Mouse (Mus musculus) granulocyte monocyte progenitor cell, adult 5-6 weeks (primary cell): ENCODE data around the gene Lcat. TPM values are rescaled to one million over a fixed set of nuclear protein-coding genes. Genes with fewer than 3 reads are reported as not detected.

Experiments used
- ATAC-seq: replicated peaks from 2 replicates; pipeline ENCODE4 v1.8.0; 2016; ENCODE audit warnings: mild to moderate bottlenecking, moderate TSS enrichment, inconsistent platforms; ENCODE audit not compliant: poor library complexity, severe bottlenecking
- total RNA-seq, 2 experiments: library from RNA; stranded (forward) in 1 of 2; stranded (reverse) in 1 of 2; fragments of 200-712, 200-1000 nt in 1 of 2; fragments of >200 nt in 1 of 2; fragmentation: Nextera tagmentation in 1 of 2; gene quantifications; 2 replicates each; pipeline ENCODE4 v1.2.3; 2014 to 2017

Gene Lcat
- total RNA-seq, 2 experiments from 2014 or later, result not detected

GRCm38 (mm10) chr8:105892432-105892831, 50.8 kb downstream of the Lcat start:
- ATAC-seq, result peak; percentile 40

- ATAC-seq, result no peak
Measured at GRCm38 (mm10) chr8:105890870-105891269, 52.3 kb downstream of the Lcat start.

GRCm38 (mm10) chr8:105889756-105890465, 53.3 kb downstream of the Lcat start:
- ATAC-seq, result no peak

Other genes starting within 250 kb of the Lcat start
- gene Acd, start 242.3 kb downstream of the Lcat start, total RNA-seq (2014; fragmentation: Nextera tagmentation), result 52.2 and 56.5 TPM in 2 replicates
- gene Acd, start 242.3 kb downstream of the Lcat start, total RNA-seq (2017), result 22.4 and 33.3 TPM in 2 replicates
- gene Pard6a, start 242.2 kb downstream of the Lcat start, total RNA-seq (2014; fragmentation: Nextera tagmentation), result 7.0 and 13.9 TPM in 2 replicates
- gene Pard6a, start 242.2 kb downstream of the Lcat start, total RNA-seq (2017), result 5.9 and 13.3 TPM in 2 replicates
- gene 4933405L10Rik, start 235.7 kb downstream of the Lcat start, total RNA-seq (2014; fragmentation: Nextera tagmentation), result not detected in 2 replicates
- gene 4933405L10Rik, start 235.7 kb downstream of the Lcat start, total RNA-seq (2017), result not detected in 2 replicates
- 20.0 and 35.2 TPM in 2 replicates for gene Enkd1, start 235.2 kb downstream of the Lcat start, total RNA-seq (2014; fragmentation: Nextera tagmentation)
- 14.5 and 16.2 TPM in 2 replicates for gene Enkd1, start 235.2 kb downstream of the Lcat start, total RNA-seq (2017)
- gene Gfod2, start 184.7 kb downstream of the Lcat start, total RNA-seq (2014; fragmentation: Nextera tagmentation), result 1.7 TPM in 1 of 2 replicates, not detected in the other
- gene Gfod2, start 184.7 kb downstream of the Lcat start, total RNA-seq (2017), result 3.4 and 4.6 TPM in 2 replicates
- gene Ranbp10, start 116.0 kb downstream of the Lcat start, total RNA-seq (2014; fragmentation: Nextera tagmentation), result 12.9 and 16.7 TPM in 2 replicates
- gene Ranbp10, start 116.0 kb downstream of the Lcat start, total RNA-seq (2017), result 7.2 and 8.3 TPM in 2 replicates
- gene Tsnaxip1, start 115.7 kb downstream of the Lcat start, total RNA-seq (2014; fragmentation: Nextera tagmentation), result not detected in 2 replicates
- gene Tsnaxip1, start 115.7 kb downstream of the Lcat start, total RNA-seq (2017), result not detected in 2 replicates
- 21.4 and 22.0 TPM in 2 replicates for gene Cenpt, start 90.1 kb downstream of the Lcat start, total RNA-seq (2014; fragmentation: Nextera tagmentation)
- 9.9 and 10.0 TPM in 2 replicates for gene Cenpt, start 90.1 kb downstream of the Lcat start, total RNA-seq (2017)
- gene Thap11, start 88.2 kb downstream of the Lcat start, total RNA-seq (2014; fragmentation: Nextera tagmentation), result 20.4 and 30.1 TPM in 2 replicates
- gene Thap11, start 88.2 kb downstream of the Lcat start, total RNA-seq (2017), result 29.9 and 36.8 TPM in 2 replicates
- gene Nutf2, start 82.8 kb downstream of the Lcat start, total RNA-seq (2014; fragmentation: Nextera tagmentation), result 158 and 185 TPM in 2 replicates
- gene Nutf2, start 82.8 kb downstream of the Lcat start, total RNA-seq (2017), result 59.3 and 120 TPM in 2 replicates
- 26.7 and 29.3 TPM in 2 replicates for gene Edc4, start 62.5 kb downstream of the Lcat start, total RNA-seq (2014; fragmentation: Nextera tagmentation)
- gene Edc4, start 62.5 kb downstream of the Lcat start, total RNA-seq (2017), result 26.4 and 42.3 TPM in 2 replicates
- 0.90 TPM in 1 of 2 replicates, not detected in the other for gene Nrn1l, start 49.8 kb downstream of the Lcat start, total RNA-seq (2014; fragmentation: Nextera tagmentation)
- not detected in 2 replicates for gene Nrn1l, start 49.8 kb downstream of the Lcat start, total RNA-seq (2017)
- 18.0 and 28.1 TPM in 2 replicates for gene Pskh1, start 42.9 kb downstream of the Lcat start, total RNA-seq (2014; fragmentation: Nextera tagmentation)
- 19.7 and 20.6 TPM in 2 replicates for gene Pskh1, start 42.9 kb downstream of the Lcat start, total RNA-seq (2017)
- gene Ctrl, start 9.5 kb downstream of the Lcat start, total RNA-seq (2014; fragmentation: Nextera tagmentation), result 2.9 and 5.5 TPM in 2 replicates
- 2.7 TPM in 1 of 2 replicates, not detected in the other for gene Ctrl, start 9.5 kb downstream of the Lcat start, total RNA-seq (2017)
- 176 and 220 TPM in 2 replicates for gene Psmb10, start 4.9 kb downstream of the Lcat start, total RNA-seq (2014; fragmentation: Nextera tagmentation)
- 71.7 and 92.7 TPM in 2 replicates for gene Psmb10, start 4.9 kb downstream of the Lcat start, total RNA-seq (2017)
- 4.7 and 7.8 TPM in 2 replicates for gene Slc12a4, start 22.7 kb upstream of the Lcat start, total RNA-seq (2014; fragmentation: Nextera tagmentation)
- 1.6 and 6.8 TPM in 2 replicates for gene Slc12a4, start 22.7 kb upstream of the Lcat start, total RNA-seq (2017)
- not detected in 2 replicates for gene Dpep3, start 36.0 kb upstream of the Lcat start, total RNA-seq (2014; fragmentation: Nextera tagmentation)
- not detected in 2 replicates for gene Dpep3, start 36.0 kb upstream of the Lcat start, total RNA-seq (2017)
- gene Dus2, start 48.0 kb upstream of the Lcat start, total RNA-seq (2014; fragmentation: Nextera tagmentation), result 8.3 and 9.6 TPM in 2 replicates
- 10.8 and 20.1 TPM in 2 replicates for gene Dus2, start 48.0 kb upstream of the Lcat start, total RNA-seq (2017)
- gene Dpep2nb, start 62.6 kb upstream of the Lcat start, total RNA-seq (2014; fragmentation: Nextera tagmentation), result not detected in 2 replicates
- 0.39 TPM in 1 of 2 replicates, not detected in the other for gene Dpep2nb, start 62.6 kb upstream of the Lcat start, total RNA-seq (2017)
- 5.6 and 11.6 TPM in 2 replicates for gene Ddx28, start 68.5 kb upstream of the Lcat start, total RNA-seq (2014; fragmentation: Nextera tagmentation)
- gene Ddx28, start 68.5 kb upstream of the Lcat start, total RNA-seq (2017), result 15.1 and 20.2 TPM in 2 replicates
- 74.1 and 86.3 TPM in 2 replicates for gene Nfatc3, start 115.5 kb upstream of the Lcat start, total RNA-seq (2014; fragmentation: Nextera tagmentation)
- gene Nfatc3, start 115.5 kb upstream of the Lcat start, total RNA-seq (2017), result 31.7 and 32.7 TPM in 2 replicates
- gene Esrp2, start 193.6 kb upstream of the Lcat start, total RNA-seq (2014; fragmentation: Nextera tagmentation), result not detected in 2 replicates
- gene Esrp2, start 193.6 kb upstream of the Lcat start, total RNA-seq (2017), result not detected in 2 replicates
- 22.9 and 35.4 TPM in 2 replicates for gene Pla2g15, start 207.0 kb upstream of the Lcat start, total RNA-seq (2014; fragmentation: Nextera tagmentation)
- gene Pla2g15, start 207.0 kb upstream of the Lcat start, total RNA-seq (2017), result 12.9 and 17.9 TPM in 2 replicates
- gene Slc7a6, start 225.5 kb upstream of the Lcat start, total RNA-seq (2014; fragmentation: Nextera tagmentation), result 29.6 and 30.3 TPM in 2 replicates
- 21.9 and 31.5 TPM in 2 replicates for gene Slc7a6, start 225.5 kb upstream of the Lcat start, total RNA-seq (2017)